Mouse (Mus musculus): Measurements from ENCODE around the gene Zfp811. TPM values are rescaled to one million over a fixed set of nuclear protein-coding genes. Genes with fewer than 3 reads are reported as not detected.

The Zfp811 gene
- polyA plus RNA-seq, 1 experiment from 2014 or later = 3.2 TPM

- Histone ChIP-seq H3K9me3 (no peaks in the 10 kb centered on the region), H3K36me3 (peaks cover 16% of the 10 kb centered on the region; the same call in 1 of the 2 replicates), H3K4me1 (peaks cover 20% of the 10 kb centered on the region), H3K27ac (no peak overlapping the region), H3K4me2 (no peak overlapping the region; the same call in 1 of the 2 replicates), H3K27me3 (no peaks in the 10 kb centered on the region), H3K9ac (no peak overlapping the region), H3K4me3 (0 out of 2 replicates have a peak overlapping the region, but pooled peaks have one; percentile 74)
- ATAC-seq (ENCODE audit: insufficient number of reproducible peaks, low FRiP score, low TSS enrichment, low read depth) = no peak
- 79% methylated on average over 8 of the region's 8 CpGs for WGBS
Observed at GRCm38 (mm10) chr17:32789244-32789643, 20.5 kb downstream of the Zfp811 start.

- peaks cover 22% of the 10 kb centered on the region; the same call in 1 of the 2 replicates for H3K36me3 ChIP-seq
- 0 out of 2 replicates have a peak overlapping the region, but pooled peaks have one; percentile 34 for H3K9ac ChIP-seq
- ATAC-seq (ENCODE audit: insufficient number of reproducible peaks, low FRiP score, low TSS enrichment, low read depth) = no peak
- H3K4me2 ChIP-seq = peak overlapping the region; percentile 52
- 7% methylated on average over 9 of the region's 9 CpGs for WGBS
- H3K4me3 ChIP-seq = peak overlapping the region; percentile 74
- peak overlapping the region; percentile 91 for H3K27ac ChIP-seq
- no peaks in the 10 kb centered on the region for H3K9me3 ChIP-seq
- H3K27me3 ChIP-seq = no peaks in the 10 kb centered on the region
- H3K4me1 ChIP-seq = peaks cover 20% of the 10 kb centered on the region
Observed at GRCm38 (mm10) chr17:32788576-32788975, 21.2 kb downstream of the Zfp811 start.

DNA sequence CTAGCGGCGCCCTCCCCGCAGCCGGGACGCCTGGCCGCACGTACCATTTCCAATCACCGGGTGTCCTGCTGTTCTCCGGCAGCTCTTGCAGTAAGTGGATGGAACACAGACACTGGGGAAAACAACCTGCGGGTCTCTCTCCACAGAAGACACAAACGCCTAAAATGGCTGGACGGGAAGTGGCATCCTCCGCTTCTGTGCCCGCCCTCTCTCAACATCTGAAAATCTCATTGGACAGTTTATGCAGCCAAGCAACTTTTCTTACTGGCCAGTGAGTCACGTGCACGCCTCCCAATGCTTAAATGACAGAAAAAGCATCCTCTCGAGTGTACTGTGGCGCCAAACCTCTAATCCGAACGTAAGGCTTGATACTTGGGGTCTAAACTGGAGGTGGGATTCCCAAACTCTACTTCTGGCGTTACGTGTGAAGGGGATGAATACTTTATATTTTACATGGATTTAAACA is 21.6 kb downstream of the Zfp811 start, which contains the start of gene Zfp871:
Gene Zfp871, minus strand, starts transcription at position 194 of the 466 bp plus-strand sequence.
- Histone ChIP-seq H3K4me1 (peaks cover 20% of the 10 kb centered on the region), H3K9me3 (no peaks in the 10 kb centered on the region), H3K4me3 (peak within 1 kb of the TSS; percentile 74), H3K9ac (peak within 1 kb of the TSS; percentile 84), H3K27me3 (no peaks in the 10 kb centered on the region), H3K4me2 (peak within 1 kb of the TSS; percentile 56), H3K36me3 (peaks cover 27% of the 10 kb centered on the region; the same call in 1 of the 2 replicates), H3K27ac (peak within 1 kb of the TSS; percentile 91)
- peak; percentile 95 for ATAC-seq (ENCODE audit: insufficient number of reproducible peaks, low FRiP score, low TSS enrichment, low read depth)
- under 1% methylated on average over 22 of the region's 22 CpGs for WGBS

DNA sequence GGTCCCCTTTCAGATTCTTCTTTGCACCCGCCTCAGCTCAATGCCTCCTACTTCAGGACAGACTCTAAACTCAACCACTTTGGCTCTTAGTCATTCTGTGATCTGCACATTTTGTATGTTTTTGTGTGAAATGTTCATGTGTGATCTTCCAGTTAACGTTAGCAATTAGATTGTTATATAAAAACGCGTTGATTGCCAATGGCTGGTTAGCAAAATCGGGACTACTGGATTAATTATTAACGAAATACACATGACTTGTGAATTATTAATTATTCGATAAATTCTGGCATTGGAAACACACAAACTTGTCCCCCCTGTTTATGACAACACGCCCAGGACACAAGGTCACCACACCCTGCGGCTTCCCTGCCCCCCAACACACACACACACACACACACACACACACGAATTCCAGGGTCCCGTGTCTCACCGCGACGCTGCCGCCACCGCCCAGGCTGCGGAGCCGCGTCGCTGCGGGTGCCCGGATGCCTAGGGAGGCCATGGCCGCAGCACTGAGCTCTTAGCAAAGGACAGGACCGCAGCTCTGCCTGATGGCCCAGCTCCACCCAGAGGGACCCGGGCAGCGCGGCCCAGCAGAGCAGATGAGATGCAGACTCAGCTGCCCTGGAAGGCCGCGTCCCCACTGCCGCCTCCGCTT is 22.2 kb downstream of the Zfp811 start:
- Histone ChIP-seq H3K4me3 (peak overlapping the region; percentile 74), H3K27me3 (no peaks in the 10 kb centered on the region), H3K4me1 (peaks cover 20% of the 10 kb centered on the region), H3K9ac (peak overlapping the region; percentile 84), H3K36me3 (peaks cover 31% of the 10 kb centered on the region; the same call in 1 of the 2 replicates), H3K4me2 (peak overlapping the region; percentile 56), H3K9me3 (no peaks in the 10 kb centered on the region), H3K27ac (peak overlapping the region; percentile 91)
- peak; percentile 81; the same call in 1 of the 2 replicates for ATAC-seq (ENCODE audit: insufficient number of reproducible peaks, low FRiP score, low TSS enrichment, low read depth)
- WGBS = 2% methylated on average over 31 of the region's 31 CpGs

GRCm38 (mm10) chr17:32786944-32787343 is 22.8 kb downstream of the Zfp811 start:
- ATAC-seq (ENCODE audit: insufficient number of reproducible peaks, low FRiP score, low TSS enrichment, low read depth) = no peak

DNA sequence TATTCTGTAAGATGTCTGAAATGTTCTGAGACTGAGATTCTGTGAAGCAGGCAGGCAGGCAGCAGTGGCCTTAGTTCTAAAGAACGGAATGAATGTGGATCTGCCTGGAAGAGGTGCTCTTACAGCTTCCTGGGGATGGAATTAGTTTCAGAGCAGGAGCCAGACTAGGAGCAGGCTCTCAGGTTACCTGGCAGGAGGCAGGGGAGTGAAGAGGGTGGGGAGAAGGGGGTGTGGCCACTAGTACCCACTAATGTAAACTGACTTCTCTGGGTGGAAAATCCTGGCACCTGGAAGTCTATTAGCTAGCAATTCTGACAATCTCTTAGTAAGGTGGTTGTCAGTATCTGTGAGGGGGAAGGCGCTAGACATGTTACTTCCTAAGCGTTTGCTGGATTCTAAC is 24.1 kb downstream of the Zfp811 start:
- ATAC-seq (ENCODE audit: insufficient number of reproducible peaks, low FRiP score, low TSS enrichment, low read depth) = no peak
- no peak overlapping the region for H3K4me2 ChIP-seq
- H3K27ac ChIP-seq = no peak overlapping the region
- peaks cover 20% of the 10 kb centered on the region for H3K4me1 ChIP-seq
- H3K36me3 ChIP-seq = peaks cover 31% of the 10 kb centered on the region; the same call in 1 of the 2 replicates
- H3K9ac ChIP-seq = no peak overlapping the region
- no peaks in the 10 kb centered on the region for H3K9me3 ChIP-seq
- H3K4me3 ChIP-seq = no peak overlapping the region
- 80% methylated on average over 3 of the region's 3 CpGs for WGBS
- no peaks in the 10 kb centered on the region for H3K27me3 ChIP-seq

More at GRCm38 (mm10) chr17:32786944-32787343, 22.8 kb downstream of the Zfp811 start:
- 70% methylated on average over 6 of the region's 6 CpGs for WGBS
- Histone ChIP-seq H3K4me2 (peak overlapping the region; percentile 56), H3K9me3 (no peaks in the 10 kb centered on the region), H3K9ac (no peak overlapping the region; the same call in 1 of the 2 replicates), H3K36me3 (peaks cover 31% of the 10 kb centered on the region; the same call in 1 of the 2 replicates), H3K4me3 (peak overlapping the region; percentile 74), H3K4me1 (peaks cover 20% of the 10 kb centered on the region), H3K27ac (no peak overlapping the region), H3K27me3 (no peaks in the 10 kb centered on the region)

DNA sequence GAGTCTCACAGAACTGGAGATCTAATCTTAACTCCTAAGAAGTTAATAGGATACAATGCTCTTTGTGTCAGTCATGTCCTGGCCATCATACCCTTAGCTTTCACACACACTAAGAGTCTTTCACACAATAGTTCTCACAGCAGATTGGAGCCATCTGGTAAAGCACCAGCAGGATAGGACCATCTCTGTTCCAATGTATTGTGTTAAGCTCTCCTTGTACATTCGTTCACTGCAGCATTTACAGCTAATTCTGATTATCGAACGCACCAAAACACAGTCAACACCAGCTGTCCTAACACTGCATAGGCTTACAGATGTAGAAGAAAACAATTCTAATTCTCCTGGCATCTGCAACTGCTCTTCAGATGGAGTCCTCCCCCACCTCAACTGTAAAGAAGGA is 32.2 kb downstream of the Zfp811 start:
- peaks cover 60% of the 10 kb centered on the region for H3K36me3 ChIP-seq
- no peak for ATAC-seq (ENCODE audit: insufficient number of reproducible peaks, low FRiP score, low TSS enrichment, low read depth)
- no peak overlapping the region for H3K27ac ChIP-seq
- H3K4me3 ChIP-seq = no peak overlapping the region
- WGBS = 93% methylated on average over 3 of the region's 3 CpGs
- no peaks in the 10 kb centered on the region for H3K9me3 ChIP-seq
- no peaks in the 10 kb centered on the region for H3K4me1 ChIP-seq
- H3K9ac ChIP-seq = no peak overlapping the region
- no peaks in the 10 kb centered on the region for H3K27me3 ChIP-seq
- H3K4me2 ChIP-seq = no peak overlapping the region

DNA sequence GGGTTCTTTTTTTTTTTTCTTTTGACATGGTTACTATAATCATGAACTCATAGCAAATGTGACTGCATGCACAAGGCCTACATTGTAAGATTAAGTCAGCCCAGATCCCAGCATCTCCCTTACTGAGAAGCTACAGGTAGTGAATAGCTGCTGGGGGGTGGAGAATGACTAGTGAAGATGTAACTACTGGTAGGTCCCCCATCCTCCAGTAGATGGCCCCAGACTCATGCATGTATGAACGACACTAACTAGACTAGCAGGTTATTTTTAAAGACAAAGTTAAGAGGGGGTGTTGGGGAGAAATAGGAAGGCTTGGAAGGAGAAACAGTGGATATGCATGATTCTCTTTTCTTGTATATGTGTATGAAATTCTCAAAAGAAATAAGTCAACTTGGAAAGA is 38.5 kb downstream of the Zfp811 start:
- Histone ChIP-seq H3K36me3 (peaks cover 84% of the 10 kb centered on the region), H3K4me2 (no peak overlapping the region)
- WGBS = 77% methylated on average over 1 of the region's 1 CpGs

DNA sequence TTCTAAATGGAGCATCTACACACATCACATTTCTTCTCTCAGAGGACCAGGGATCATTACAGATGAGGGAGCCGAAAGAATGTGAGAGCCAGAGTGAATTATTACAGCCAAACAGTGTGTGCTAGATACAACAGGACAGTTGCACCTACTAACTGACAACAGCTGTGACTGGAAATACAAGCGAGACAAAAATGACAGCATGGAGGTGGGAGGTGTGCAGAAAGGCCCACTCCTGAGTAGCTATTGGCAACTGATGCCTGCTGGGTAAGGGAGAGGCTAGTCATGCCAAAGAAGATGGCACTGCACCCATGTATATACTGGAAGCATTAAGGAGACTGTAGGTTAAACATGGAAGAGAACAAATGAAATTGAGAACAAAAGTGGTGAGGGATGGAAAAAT is 43.3 kb downstream of the Zfp811 start:
- no peak for ATAC-seq (ENCODE audit: insufficient number of reproducible peaks, low FRiP score, low TSS enrichment, low read depth)
- Histone ChIP-seq H3K9me3 (no peaks in the 10 kb centered on the region), H3K4me3 (no peak overlapping the region), H3K27me3 (no peaks in the 10 kb centered on the region), H3K9ac (no peak overlapping the region), H3K4me2 (no peak overlapping the region), H3K4me1 (no peaks in the 10 kb centered on the region), H3K27ac (no peak overlapping the region), H3K36me3 (peaks cover 67% of the 10 kb centered on the region)
- 98% methylated on average over 2 of the region's 2 CpGs for WGBS

More for the DNA sequence above, 38.5 kb downstream of the Zfp811 start:
- Histone ChIP-seq H3K4me3 (no peak overlapping the region), H3K27ac (no peak overlapping the region), H3K27me3 (no peaks in the 10 kb centered on the region), H3K9ac (no peak overlapping the region), H3K9me3 (no peaks in the 10 kb centered on the region), H3K4me1 (no peaks in the 10 kb centered on the region)
- ATAC-seq (ENCODE audit: insufficient number of reproducible peaks, low FRiP score, low TSS enrichment, low read depth) = no peak

DNA sequence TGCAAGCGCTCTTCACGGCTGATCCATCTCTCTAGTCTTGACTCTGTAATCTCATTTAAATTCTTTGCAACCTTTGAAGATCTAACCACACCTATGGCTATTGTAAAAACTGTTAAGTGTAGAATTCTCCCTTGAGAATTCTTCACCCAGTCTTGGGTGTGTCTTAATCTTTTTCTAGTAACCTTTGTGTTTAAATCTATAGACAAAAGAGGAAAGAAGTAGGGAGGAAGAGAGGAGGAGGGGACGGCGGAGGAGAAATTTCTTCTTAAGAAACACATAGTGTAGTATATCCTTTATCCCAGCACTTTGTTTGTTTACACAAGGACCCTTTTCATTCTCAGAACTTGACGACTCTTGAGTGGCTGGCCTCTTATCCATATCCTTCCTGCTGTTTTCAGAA is 52.4 kb downstream of the Zfp811 start:
- no peak overlapping the region for H3K4me3 ChIP-seq
- no peak overlapping the region for H3K9ac ChIP-seq
- ATAC-seq (ENCODE audit: insufficient number of reproducible peaks, low FRiP score, low TSS enrichment, low read depth) = no peak
- no peaks in the 10 kb centered on the region for H3K36me3 ChIP-seq
- H3K4me2 ChIP-seq = no peak overlapping the region
- no peaks in the 10 kb centered on the region for H3K9me3 ChIP-seq
- 75% methylated on average over 5 of the region's 5 CpGs for WGBS
- H3K27ac ChIP-seq = no peak overlapping the region
- H3K27me3 ChIP-seq = no peaks in the 10 kb centered on the region
- H3K4me1 ChIP-seq = no peaks in the 10 kb centered on the region

- H3K27me3 ChIP-seq = no peaks in the 10 kb centered on the region
- 17% methylated on average over 12 of the region's 12 CpGs for WGBS
- H3K9ac ChIP-seq = no peak overlapping the region
- no peaks in the 10 kb centered on the region for H3K9me3 ChIP-seq
- no peak overlapping the region for H3K4me2 ChIP-seq
- no peak overlapping the region for H3K4me3 ChIP-seq
- no peak overlapping the region for H3K27ac ChIP-seq
- no peaks in the 10 kb centered on the region for H3K4me1 ChIP-seq
- ATAC-seq (ENCODE audit: insufficient number of reproducible peaks, low FRiP score, low TSS enrichment, low read depth) = no peak
- no peaks in the 10 kb centered on the region for H3K36me3 ChIP-seq
Observed at GRCm38 (mm10) chr17:32753634-32754033, 56.1 kb downstream of the Zfp811 start.

- ATAC-seq (ENCODE audit: insufficient number of reproducible peaks, low FRiP score, low TSS enrichment, low read depth) = no peak
- Histone ChIP-seq H3K27ac (no peak overlapping the region), H3K4me3 (no peak overlapping the region), H3K27me3 (no peaks in the 10 kb centered on the region), H3K9ac (no peak overlapping the region), H3K4me1 (no peaks in the 10 kb centered on the region), H3K36me3 (no peaks in the 10 kb centered on the region), H3K4me2 (no peak overlapping the region), H3K9me3 (no peaks in the 10 kb centered on the region)
- WGBS = 76% methylated on average over 6 of the region's 6 CpGs
Observed at GRCm38 (mm10) chr17:32752813-32753360, 56.8 kb downstream of the Zfp811 start.

Measured in limb, embryonic 15.5 days (tissue).